Mouse (Mus musculus): Measurements from ENCODE around the gene Olfr934. TPM values are rescaled to one million over a fixed set of nuclear protein-coding genes. Genes with fewer than 3 reads are reported as not detected.

Olfr934 gene
- not detected for total RNA-seq (2023)

GRCm38 (mm10) chr9:38988215-38988614 lies at the start of gene Olfr934:
Olfr934 (minus strand) TSS chr9:38988315.

GRCm38 (mm10) chr9:39023277-39023676 lies 35.2 kb upstream of the Olfr934 start, which contains the start of gene Olfr146:
Olfr146 (minus strand) TSS chr9:39023377.

GRCm38 (mm10) chr9:38999583-38999982 lies 11.5 kb upstream of the Olfr934 start, which contains the start of gene Olfr935:
Olfr935 (minus strand) TSS chr9:38999683.

GRCm38 (mm10) chr9:38972013-38972412 lies 16.1 kb downstream of the Olfr934 start, which contains the start of gene Olfr933:
Olfr933 (plus strand) TSS chr9:38972313.

Other genes with a start within 250 kb of the Olfr934 start
- not detected for gene Olfr920, start 236.0 kb downstream of the Olfr934 start, total RNA-seq (2023)
- gene Olfr921, start 215.2 kb downstream of the Olfr934 start, total RNA-seq (2023), result not detected
- not detected for gene Olfr922, start 173.7 kb downstream of the Olfr934 start, total RNA-seq (2023)
- not detected for gene Olfr923, start 161.8 kb downstream of the Olfr934 start, total RNA-seq (2023)
- not detected for gene Olfr924, start 143.9 kb downstream of the Olfr934 start, total RNA-seq (2023)
- gene Olfr26, start 133.3 kb downstream of the Olfr934 start, total RNA-seq (2023), result not detected
- not detected for gene Olfr926, start 111.2 kb downstream of the Olfr934 start, total RNA-seq (2023)
- gene Olfr930, start 58.5 kb downstream of the Olfr934 start, total RNA-seq (2023), result not detected
- gene Olfr933, start 16.0 kb downstream of the Olfr934 start, total RNA-seq (2023), result not detected
- gene Olfr935, start 11.4 kb upstream of the Olfr934 start, total RNA-seq (2023), result not detected
- gene Olfr146, start 35.1 kb upstream of the Olfr934 start, total RNA-seq (2023), result not detected
- gene Olfr937, start 76.6 kb upstream of the Olfr934 start, total RNA-seq (2023), result not detected
- gene Olfr938, start 90.6 kb upstream of the Olfr934 start, total RNA-seq (2023), result not detected
- gene Olfr27, start 139.8 kb upstream of the Olfr934 start, total RNA-seq (2023), result not detected
- gene Olfr943, start 178.0 kb upstream of the Olfr934 start, total RNA-seq (2023), result not detected
- gene Olfr944, start 213.6 kb upstream of the Olfr934 start, total RNA-seq (2023), result not detected